Mouse (Mus musculus) thymus, postnatal 36 days (tissue): Measurements from ENCODE around the gene Spats1.
A peak's percentile ranks its signal among the peaks of the same experiment; 100 is the strongest.
"Not testable (repeated sequence)": the region's sequence is repeated elsewhere in the genome, so short reads cannot be mapped to it uniquely, and the experiment has no call there.

ENCODE experiments used
- DNase-seq, 2 experiments: peaks; one replicate each; pipeline ENCODE4 v3.0.0; 2022; ENCODE audit warnings: mixed read lengths in 2 of 2

The Spats1 gene

DNA sequence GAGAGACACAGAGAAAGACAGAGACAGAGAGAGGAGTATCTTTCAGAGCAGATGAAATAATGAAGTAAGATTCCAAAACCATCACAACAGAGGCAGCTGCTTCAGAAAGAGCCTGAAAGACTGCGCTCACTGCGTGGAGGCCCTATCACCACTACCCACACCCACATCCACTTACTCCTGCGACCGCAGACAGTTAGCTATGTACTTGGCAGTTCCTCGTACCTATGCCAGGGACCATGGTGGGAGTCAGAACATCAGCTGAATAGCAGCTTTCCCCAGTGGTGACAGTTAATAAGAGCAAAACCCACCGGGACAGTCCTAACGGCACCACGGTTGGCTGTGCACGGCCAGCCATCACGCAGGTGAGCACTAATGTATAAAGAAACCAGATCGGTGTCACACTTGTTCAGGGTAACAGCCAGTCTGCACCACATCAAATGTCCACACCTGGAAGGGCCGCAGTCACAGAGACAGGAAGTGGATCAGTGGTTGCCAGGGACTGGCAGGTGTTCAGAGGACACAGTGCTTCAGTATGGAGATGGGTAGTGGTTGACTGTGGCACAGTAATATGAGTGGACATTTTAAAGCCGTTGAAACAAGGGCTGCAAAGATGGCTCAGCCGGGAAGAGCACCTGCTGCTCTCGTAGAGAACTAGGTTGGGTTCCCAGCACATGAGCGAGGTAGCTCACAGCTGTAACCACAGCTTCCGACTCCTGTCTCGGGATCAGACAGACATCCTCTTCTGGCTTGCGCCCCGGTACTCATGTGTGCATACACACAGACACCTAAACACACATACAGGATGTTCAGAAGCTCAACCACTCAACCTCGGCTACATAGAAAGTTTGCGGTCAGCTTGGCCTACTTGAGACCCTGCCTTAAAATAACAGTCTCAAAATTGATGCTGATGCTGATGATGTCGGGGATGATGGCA lies 13.4 kb upstream of the Spats1 start:
- peak; percentile 81 to 89 for DNase-seq

- peak; percentile 75 to 83 for DNase-seq
Measured at GRCm38 (mm10) chr17:45487216-45487615, 12.0 kb upstream of the Spats1 start.

GRCm38 (mm10) chr17:45485581-45485980 lies 10.4 kb upstream of the Spats1 start:
- no peak for DNase-seq

DNA sequence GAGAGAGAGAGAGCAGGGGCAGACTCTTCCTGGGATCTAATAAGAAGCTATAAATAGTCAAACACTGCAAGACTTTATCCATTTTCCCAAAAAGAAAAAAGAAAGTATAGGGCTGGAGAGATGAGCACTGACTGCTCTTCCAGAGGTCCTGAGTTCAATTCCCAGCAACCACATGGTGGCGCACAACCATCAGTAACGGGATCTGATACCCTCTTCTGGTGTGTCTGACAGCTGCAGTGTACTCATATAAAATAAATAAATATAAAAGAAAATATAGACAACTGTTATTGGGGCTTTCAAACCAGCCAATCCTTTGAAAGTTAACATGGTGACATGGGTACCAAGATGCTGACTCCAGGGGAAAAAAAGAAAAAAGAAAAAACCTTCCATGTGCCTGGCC lies 5.2 kb upstream of the Spats1 start:
- DNase-seq, result peak; percentile 70 to 71

GRCm38 (mm10) chr17:45478234-45478825 lies 3.1 kb upstream of the Spats1 start:
- DNase-seq, result peak; percentile 86 to 91

DNA sequence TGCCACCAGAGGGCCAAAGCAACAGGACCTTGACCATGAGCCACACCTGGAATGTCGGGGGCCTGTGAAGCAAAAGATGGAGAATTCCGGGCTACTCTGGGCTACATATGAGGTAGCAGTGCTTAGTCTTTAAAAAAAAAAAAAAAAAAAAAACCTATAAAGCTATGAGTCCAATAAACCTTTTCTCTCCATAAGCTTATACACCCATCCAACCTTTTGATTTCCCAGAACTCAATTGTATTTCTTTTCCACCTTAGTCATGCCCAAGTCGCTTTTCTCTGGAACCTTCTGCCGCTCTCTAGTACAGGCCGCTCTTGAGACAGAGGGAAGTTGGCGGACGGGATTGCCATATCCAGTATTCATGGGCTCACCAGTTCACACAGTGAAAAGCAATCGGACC lies 1.1 kb downstream of the Spats1 start:
- DNase-seq, result no peak

DNA sequence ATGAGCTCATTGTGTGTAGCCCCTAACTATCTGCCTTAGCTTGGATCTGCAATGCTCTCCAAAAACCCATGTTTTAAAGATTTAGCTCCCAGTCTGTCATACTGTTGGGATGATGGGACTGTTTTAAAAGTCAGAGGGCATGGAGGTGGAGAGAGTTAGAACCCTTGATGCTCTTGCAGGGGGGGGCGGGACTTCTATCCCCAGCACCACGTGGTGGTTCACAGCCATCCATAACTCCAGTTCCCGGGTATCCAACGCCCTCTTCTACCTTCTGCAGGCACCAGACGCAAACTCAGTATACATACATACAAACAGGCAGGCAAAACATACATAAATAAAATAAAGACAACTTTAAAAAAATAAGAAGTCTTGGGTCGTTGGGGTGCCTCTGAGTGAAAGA lies 1.5 kb downstream of the Spats1 start:
- no peak for DNase-seq

GRCm38 (mm10) chr17:45470726-45471125 lies 4.5 kb downstream of the Spats1 start:
- DNase-seq, result no peak

DNA sequence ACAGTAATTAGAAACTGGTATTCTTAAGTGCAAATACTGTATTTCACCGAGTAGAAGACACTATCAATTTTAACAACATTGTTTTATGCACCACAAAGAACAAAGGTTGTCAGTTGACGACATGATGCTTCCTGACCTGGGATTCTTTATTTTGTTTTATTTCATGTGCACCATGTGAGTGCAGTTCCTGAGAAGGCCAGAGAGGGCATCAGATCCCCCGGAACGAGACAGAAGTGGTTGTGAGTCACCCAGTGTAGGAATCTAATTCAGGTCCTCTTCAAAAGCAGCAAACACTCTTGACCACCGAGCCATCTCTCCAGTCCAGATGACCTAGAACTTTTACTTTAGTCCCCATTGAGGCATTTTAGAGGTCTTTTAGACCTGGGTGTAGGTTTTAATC lies 6.9 kb downstream of the Spats1 start:
- DNase-seq, result no peak

DNA sequence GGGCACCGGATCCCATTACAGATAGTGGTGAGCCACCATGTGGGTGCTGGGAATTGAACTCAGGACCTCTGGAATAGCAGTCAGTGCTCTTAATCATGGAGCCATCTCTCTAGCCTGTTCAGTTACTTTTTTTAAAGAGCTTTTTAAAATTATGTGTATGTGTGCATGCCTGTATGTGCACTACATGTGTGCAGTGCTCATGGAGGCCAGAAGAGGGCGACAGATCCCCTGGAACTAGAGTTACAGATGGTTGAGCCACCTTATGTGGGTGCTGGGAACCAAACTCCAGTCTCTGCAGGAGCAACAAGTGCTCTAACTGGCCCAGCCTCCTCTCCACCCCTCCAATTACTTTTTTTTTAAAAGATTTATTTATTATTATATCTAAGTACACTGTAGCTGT lies 8.5 kb downstream of the Spats1 start:
- DNase-seq, result no peak

DNA sequence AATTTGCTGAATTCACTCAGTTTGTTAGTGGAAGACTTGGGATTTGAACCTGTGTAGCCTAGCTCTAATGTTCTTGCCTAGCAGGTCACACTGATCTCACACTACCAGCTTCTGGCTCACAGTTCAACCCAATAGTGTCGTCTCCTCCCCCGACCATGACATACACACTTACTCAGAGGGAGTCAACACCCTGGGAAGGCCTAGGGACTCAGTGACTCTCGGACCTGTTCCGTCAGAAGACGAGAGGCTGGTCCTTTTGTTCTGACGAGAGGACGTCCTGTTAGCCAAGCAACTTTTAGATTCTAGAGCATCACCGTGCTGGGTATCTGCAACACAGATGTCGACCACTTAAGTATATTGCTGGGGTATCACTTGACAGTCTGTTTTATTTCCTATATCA lies 11.0 kb downstream of the Spats1 start:
- no peak for DNase-seq

- DNase-seq, result no peak
Measured at GRCm38 (mm10) chr17:45462506-45462905, 12.7 kb downstream of the Spats1 start.

GRCm38 (mm10) chr17:45459062-45459461 lies 16.2 kb downstream of the Spats1 start:
- DNase-seq, result no peak

GRCm38 (mm10) chr17:45458516-45458915 lies 16.7 kb downstream of the Spats1 start:
- DNase-seq, result no peak

DNA sequence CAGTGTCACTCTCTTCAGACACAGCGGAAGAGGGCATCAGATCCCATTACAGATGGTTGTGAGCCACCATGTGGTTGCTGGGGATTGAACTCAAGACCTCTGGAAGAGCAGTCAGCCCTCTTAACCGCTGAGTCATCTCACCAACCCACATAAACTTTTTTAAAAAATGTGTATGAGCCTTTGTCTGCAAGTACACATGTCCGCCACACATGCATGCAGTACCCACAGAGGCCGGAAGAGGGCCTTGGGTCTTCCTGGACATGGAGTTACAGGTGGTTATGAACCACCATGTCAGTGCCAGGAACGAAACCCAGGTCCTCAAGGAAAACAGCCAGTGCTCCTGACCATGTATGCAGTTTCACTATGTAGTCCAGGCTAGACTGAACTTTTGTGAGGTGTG lies 17.7 kb downstream of the Spats1 start:
- DNase-seq, result no peak

GRCm38 (mm10) chr17:45456260-45457152 lies 18.7 kb downstream of the Spats1 start:
- no peak for DNase-seq

DNA sequence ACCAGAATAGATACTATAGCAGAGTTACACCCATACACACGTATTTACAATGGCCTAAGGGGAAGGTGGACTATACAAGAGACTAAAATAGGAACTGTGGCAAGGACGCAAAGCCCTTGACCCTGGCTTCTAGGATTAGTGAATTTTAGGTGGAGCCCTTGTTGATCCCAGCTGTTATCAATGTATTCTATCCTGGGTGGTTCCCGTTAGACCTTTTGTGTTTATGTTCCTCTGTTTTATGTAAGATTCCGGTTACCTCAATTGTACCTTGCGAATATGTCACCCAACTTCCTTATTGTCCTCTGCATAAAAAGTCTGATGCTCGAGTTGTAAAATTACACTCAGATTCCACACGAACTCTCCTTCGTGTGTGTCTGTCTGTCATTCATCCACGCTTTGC lies 19.4 kb downstream of the Spats1 start:
- not testable (repeated sequence) for DNase-seq

DNA sequence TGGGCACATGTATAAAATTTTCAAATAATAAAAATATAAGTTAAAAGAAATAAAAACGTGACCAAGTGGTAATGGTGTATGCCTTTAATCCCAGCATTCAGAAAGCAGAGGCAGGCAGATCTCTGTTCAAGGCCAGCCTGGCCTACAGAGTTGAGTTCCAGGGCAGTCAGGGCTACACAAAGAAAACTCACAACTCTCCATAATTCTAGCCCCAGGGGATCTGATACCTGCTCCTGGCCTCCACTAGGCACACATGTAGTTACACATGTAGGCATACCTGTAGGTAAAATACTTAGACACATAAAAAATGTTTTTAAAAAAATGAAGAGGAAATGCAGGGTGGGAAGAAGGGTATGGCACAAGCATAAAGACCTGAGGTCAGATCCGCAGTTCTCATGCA lies 20.4 kb downstream of the Spats1 start:
- no peak for DNase-seq

DNA sequence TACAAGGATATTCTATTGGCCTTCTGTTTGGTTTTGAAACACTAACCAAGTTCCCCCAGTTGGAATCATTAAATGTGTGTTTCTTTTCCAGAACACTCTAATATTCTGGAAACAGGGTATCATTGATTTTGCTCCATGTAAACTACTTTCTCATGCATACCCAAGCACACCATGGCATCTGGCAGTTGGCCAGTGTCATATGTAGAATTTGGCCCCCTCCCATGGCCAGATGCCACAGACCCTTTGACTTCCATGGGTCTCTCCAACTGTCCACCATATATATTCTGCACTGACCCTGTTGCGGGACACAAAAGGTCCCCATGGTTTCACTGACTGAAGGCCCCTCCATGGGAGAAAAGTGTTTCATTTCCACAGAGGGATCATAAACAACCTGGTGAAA lies 22.9 kb downstream of the Spats1 start:
- no peak for DNase-seq

GRCm38 (mm10) chr17:45450153-45450552 lies 25.1 kb downstream of the Spats1 start:
- DNase-seq, result no peak

- DNase-seq, result no peak
Measured at GRCm38 (mm10) chr17:45449586-45449985, 25.6 kb downstream of the Spats1 start.

GRCm38 (mm10) chr17:45447063-45447462 lies 28.2 kb downstream of the Spats1 start:
- DNase-seq, result no peak

DNA sequence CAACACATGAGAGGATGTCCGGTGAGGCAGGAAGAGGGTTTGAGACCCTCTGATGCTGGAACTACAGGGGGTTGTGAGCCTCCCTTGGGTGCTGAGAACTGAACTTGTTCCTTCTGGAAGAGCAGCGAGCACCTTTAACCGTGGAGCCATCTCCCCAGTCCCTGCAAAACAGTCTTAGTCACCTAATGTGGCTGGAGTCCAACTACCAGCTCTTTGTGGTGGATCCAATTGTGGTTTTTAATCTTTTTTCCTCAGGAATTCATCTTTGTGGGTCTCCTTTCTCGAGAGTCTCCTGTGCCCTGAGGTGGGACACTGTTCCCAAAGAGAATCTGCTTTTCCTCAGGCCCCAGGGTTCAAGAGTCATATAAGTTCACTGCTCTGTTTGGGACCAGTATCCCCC lies 29.3 kb downstream of the Spats1 start:
- DNase-seq, result no peak

GRCm38 (mm10) chr17:45434262-45434590 lies 41.0 kb downstream of the Spats1 start:
- no peak for DNase-seq
